Mouse (Mus musculus) midbrain, embryonic 16.5 days (tissue): ENCODE results near the gene Olfr348. TPM values are rescaled to one million over a fixed set of nuclear protein-coding genes. Genes with fewer than 3 reads are reported as not detected.

ENCODE experiments used
- ATAC-seq: fragments of 200-750 bp; cut with Nextera tagmentation; 2 replicates; pipeline ENCODE4 v1.8.0; 2017; ENCODE audit warnings: moderate TSS enrichment
- H3K27ac ChIP-seq: fragments of 300-500 bp; sonication (generic); 2 replicates; pipeline ENCODE4 v1.5.1; 2014; ENCODE audit warnings: mild to moderate bottlenecking, low read length, mixed read lengths
- H3K27me3 ChIP-seq: fragments of 300-500 bp; sonication (generic); 2 replicates; pipeline ENCODE4 v1.6.1; 2014; ENCODE audit warnings: low read depth, low read length, mixed read lengths; ENCODE audit not compliant: control insufficient read depth, insufficient read depth
- H3K36me3 ChIP-seq: fragments of 300-500 bp; sonication (generic); 2 replicates; pipeline ENCODE4 v1.6.1; 2014; ENCODE audit warnings: mild to moderate bottlenecking, low read length, moderate library complexity, mixed read lengths; ENCODE audit not compliant: control insufficient read depth, insufficient read depth
- H3K4me1 ChIP-seq: fragments of 300-500 bp; sonication (generic); 2 replicates; pipeline ENCODE4 v1.6.1; 2014; ENCODE audit warnings: mild to moderate bottlenecking, low read length, mixed read lengths; ENCODE audit not compliant: control insufficient read depth, insufficient read depth
- H3K4me2 ChIP-seq: fragments of 300-500 bp; sonication (generic); 2 replicates; pipeline ENCODE4 v1.6.1; 2014; ENCODE audit warnings: mild to moderate bottlenecking, low read length, mixed read lengths
- H3K4me3 ChIP-seq: fragments of 300-500 bp; sonication (generic); 2 replicates; pipeline ENCODE4 v1.5.1; 2014; ENCODE audit warnings: low read depth, mild to moderate bottlenecking, low read length, moderate library complexity, mixed read lengths
- H3K9ac ChIP-seq: fragments of 300-500 bp; sonication (generic); 2 replicates; pipeline ENCODE4 v1.6.1; 2014; ENCODE audit warnings: low read depth, low read length, mixed read lengths
- H3K9me3 ChIP-seq: fragments of 300-500 bp; sonication (generic); replicated peaks from 2 replicates; pipeline ENCODE4 v1.6.1; 2014; ENCODE audit warnings: mild to moderate bottlenecking, low read length, mixed read lengths; ENCODE audit not compliant: control insufficient read depth, poor library complexity, severe bottlenecking
- WGBS: fragments of 180-500 bp; shearing (Covaris S2); extraction: QIAGEN DNeasy Blood & Tissue Kit; methylation state at CpG from one replicate; pipeline ENCODE4 v1.1.7; 2014; 5-methylcytosine and 5-hydroxymethylcytosine counted together
- polyA plus RNA-seq: library from polyadenylated mRNA; unstranded; fragments of >200 nt; fragmentation: Nextera tagmentation; extraction: Ambion mirVana; gene quantifications from 2 replicates; pipeline ENCODE4 v1.2.1, GENCODE M21; 2015

Olfr348 gene
- not detected in 2 replicates for polyA plus RNA-seq

- WGBS, result 71% methylated on average over 2 of the region's 2 CpGs
- Histone ChIP-seq H3K4me3 (no peak within 1 kb of the TSS), H3K9ac (no peak within 1 kb of the TSS), H3K9me3 (peaks cover 7% of the 10 kb centered on the region; the same call in 1 of the 2 replicates), H3K27ac (no peak within 1 kb of the TSS), H3K4me1 (no peaks in the 10 kb centered on the region), H3K36me3 (no peaks in the 10 kb centered on the region), H3K27me3 (no peaks in the 10 kb centered on the region), H3K4me2 (no peak within 1 kb of the TSS)
- no peak for ATAC-seq
Observed at GRCm38 (mm10) chr2:36783976-36784375, at the start of gene Olfr348. Gene Olfr348, plus strand, starts transcription at chr2:36784276.

GRCm38 (mm10) chr2:36736226-36736625 is 47.9 kb upstream of the Olfr348 start:
- no peak overlapping the region for H3K9ac ChIP-seq
- H3K4me2 ChIP-seq, result no peak overlapping the region
- ATAC-seq, result no peak
- H3K36me3 ChIP-seq, result no peaks in the 10 kb centered on the region
- no peaks in the 10 kb centered on the region for H3K4me1 ChIP-seq
- no peaks in the 10 kb centered on the region for H3K27me3 ChIP-seq
- WGBS, result 56% methylated on average over 3 of the region's 3 CpGs
- peaks cover 2% of the 10 kb centered on the region; the same call in 1 of the 2 replicates for H3K9me3 ChIP-seq
- H3K4me3 ChIP-seq, result no peak overlapping the region
- H3K27ac ChIP-seq, result no peak overlapping the region

- no peak for ATAC-seq
- no peaks in the 10 kb centered on the region for H3K27me3 ChIP-seq
- no peak within 1 kb of the TSS for H3K4me3 ChIP-seq
- no peaks in the 10 kb centered on the region for H3K36me3 ChIP-seq
- no peak within 1 kb of the TSS for H3K27ac ChIP-seq
- no peaks in the 10 kb centered on the region for H3K4me1 ChIP-seq
- peaks cover 14% of the 10 kb centered on the region for H3K9me3 ChIP-seq
- H3K9ac ChIP-seq, result no peak within 1 kb of the TSS
- 77% methylated on average over 2 of the region's 2 CpGs for WGBS
- no peak within 1 kb of the TSS for H3K4me2 ChIP-seq
Observed at GRCm38 (mm10) chr2:36790238-36790637, 6.2 kb downstream of the Olfr348 start, which contains the start of gene Olfr50. Gene Olfr50, plus strand, starts transcription at chr2:36790538.

- Histone ChIP-seq H3K9ac (no peak within 1 kb of the TSS), H3K27ac (no peak within 1 kb of the TSS), H3K4me1 (no peaks in the 10 kb centered on the region), H3K27me3 (no peaks in the 10 kb centered on the region), H3K4me3 (no peak within 1 kb of the TSS), H3K9me3 (peaks cover 4% of the 10 kb centered on the region), H3K4me2 (no peak within 1 kb of the TSS), H3K36me3 (no peaks in the 10 kb centered on the region)
- no peak for ATAC-seq
- WGBS, result 81% methylated on average over 1 of the region's 1 CpGs
Observed at GRCm38 (mm10) chr2:36816932-36817331, 32.9 kb downstream of the Olfr348 start, which contains the start of gene Olfr3. Gene Olfr3, minus strand, starts transcription at chr2:36817032.

Other genes starting within 250 kb of the Olfr348 start
- gene Olfr344, start 217.6 kb upstream of the Olfr348 start, polyA plus RNA-seq, result not detected in 2 replicates
- gene Olfr345, start 144.2 kb upstream of the Olfr348 start, polyA plus RNA-seq, result not detected in 2 replicates
- gene Olfr346, start 98.5 kb upstream of the Olfr348 start, polyA plus RNA-seq, result not detected in 2 replicates
- not detected in 2 replicates for gene Olfr347, start 52.4 kb upstream of the Olfr348 start, polyA plus RNA-seq
- not detected in 2 replicates for gene Olfr50, start 6.3 kb downstream of the Olfr348 start, polyA plus RNA-seq
- gene Olfr3, start 32.8 kb downstream of the Olfr348 start, polyA plus RNA-seq, result not detected in 2 replicates
- not detected in 2 replicates for gene Olfr350, start 62.0 kb downstream of the Olfr348 start, polyA plus RNA-seq
- gene Olfr351, start 78.4 kb downstream of the Olfr348 start, polyA plus RNA-seq, result not detected in 2 replicates
- not detected in 2 replicates for gene Olfr352, start 84.2 kb downstream of the Olfr348 start, polyA plus RNA-seq
- gene Olfr353, start 108.7 kb downstream of the Olfr348 start, polyA plus RNA-seq, result not detected in 2 replicates
- not detected in 2 replicates for gene Olfr354, start 121.4 kb downstream of the Olfr348 start, polyA plus RNA-seq
- not detected in 2 replicates for gene Olfr355, start 144.6 kb downstream of the Olfr348 start, polyA plus RNA-seq
- not detected in 2 replicates for gene Olfr356, start 152.8 kb downstream of the Olfr348 start, polyA plus RNA-seq
- gene Olfr357, start 209.6 kb downstream of the Olfr348 start, polyA plus RNA-seq, result not detected in 2 replicates
- not detected in 2 replicates for gene Olfr358, start 225.1 kb downstream of the Olfr348 start, polyA plus RNA-seq